17 mouse cellular contexts compared by ENCODE assay signal in genomic region chr1:39867142-39867525, GRCm38 (mm10). TPM values are rescaled to one million over a fixed set of nuclear protein-coding genes. Genes with fewer than 3 reads are reported as not detected.
A peak's percentile ranks its signal among the peaks of the same experiment; 100 is the strongest.
DNase-seq lines count a peak whose midpoint lies in the region; ATAC-seq and TF ChIP-seq lines count a peak whose summit lies in the region.
"Had no signal": no experiment of that assay in that cellular context is flagged by ENCODE, and none has a peak within 500 bp of the region (broad histone marks: within the 10 kb centered on the region; RNA-seq: fewer than 3 reads in every experiment).

No protein-coding gene starts in this region.

- ATAC-seq in cerebellum, adult (ENCODE audit: insufficient number of reproducible peaks, low FRiP score, low TSS enrichment): peak; percentile 86
- 0 out of 2 replicates have a peak, but pooled peaks have one; percentile 34 for ATAC-seq in intestine, embryonic 14.5 days (replicated peaks; ENCODE audit: low FRiP score, low TSS enrichment, low read depth)
- ATAC-seq in intestine, postnatal 0 days: no peak
- ATAC-seq in heart, postnatal 0 days (ENCODE audit: insufficient read depth, low read depth): no peak
- ATAC-seq in liver, embryonic 16.5 days (ENCODE audit: low read depth): no peak

- no peak overlapping the region for H3K9ac ChIP-seq in intestine, embryonic 14.5 days (ENCODE audit: low read length)
- H3K9ac ChIP-seq in intestine, postnatal 0 days (ENCODE audit: low read depth, low read length): no peak overlapping the region
- H3K9ac ChIP-seq in heart, postnatal 0 days (replicated peaks; ENCODE audit: low read depth, low read length): no peak overlapping the region
- H3K9ac ChIP-seq in liver, embryonic 16.5 days (ENCODE audit: low read depth, low read length): no peak overlapping the region
- H3K9ac ChIP-seq: embryonic facial prominence, embryonic 12.5 days; forebrain, embryonic 12.5 days; neural tube, embryonic 15.5 days had no signal

- no peak overlapping the region for H3K4me2 ChIP-seq in intestine, embryonic 14.5 days (ENCODE audit: low read length)
- no peak overlapping the region for H3K4me2 ChIP-seq in intestine, postnatal 0 days (replicated peaks; ENCODE audit: low read depth)
- H3K4me2 ChIP-seq in heart, postnatal 0 days (ENCODE audit: low read depth, low read length): no peak overlapping the region
- H3K4me2 ChIP-seq in liver, embryonic 16.5 days (ENCODE audit: low read depth, low read length): peak overlapping the region; percentile 8; the same call in 1 of the 2 replicates
- H3K4me2 ChIP-seq: embryonic facial prominence, embryonic 12.5 days; forebrain, embryonic 12.5 days; neural tube, embryonic 15.5 days had no signal

- H3K4me1 ChIP-seq in intestine, embryonic 14.5 days (replicated peaks; ENCODE audit: control insufficient read depth, insufficient read depth, low read length): peaks cover 29% of the 10 kb centered on the region
- H3K4me1 ChIP-seq in intestine, postnatal 0 days (replicated peaks; ENCODE audit: control insufficient read depth, insufficient read depth, low read length): peaks cover 10% of the 10 kb centered on the region
- peaks cover 36% of the 10 kb centered on the region for H3K4me1 ChIP-seq in heart, postnatal 0 days (ENCODE audit: control insufficient read depth, insufficient read depth)
- H3K4me1 ChIP-seq in liver, embryonic 16.5 days (ENCODE audit: control insufficient read depth, low read depth, low read length): peaks cover 18% of the 10 kb centered on the region

- TF ChIP-seq CTCF in intestine, postnatal 0 days (IDR thresholded peaks at IDR 0.05; ENCODE audit: low read depth): no peak
- no peak for TF ChIP-seq CTCF in heart, postnatal 0 days (IDR thresholded peaks at IDR 0.05; ENCODE audit: low read depth)

- no peaks in the 10 kb centered on the region for H3K9me3 ChIP-seq in intestine, embryonic 14.5 days (ENCODE audit: control insufficient read depth, low read length)
- no peaks in the 10 kb centered on the region for H3K9me3 ChIP-seq in intestine, postnatal 0 days (ENCODE audit: control insufficient read depth)
- H3K9me3 ChIP-seq in heart, postnatal 0 days (replicated peaks; ENCODE audit: control insufficient read depth, low read length): no peaks in the 10 kb centered on the region
- no peaks in the 10 kb centered on the region for H3K9me3 ChIP-seq in liver, embryonic 16.5 days (replicated peaks; ENCODE audit: control insufficient read depth, low read length)
- H3K9me3 ChIP-seq: embryonic facial prominence, embryonic 12.5 days; forebrain, embryonic 12.5 days; neural tube, embryonic 15.5 days had no signal

- 42% methylated on average over 7 of the region's 7 CpGs for WGBS in intestine, embryonic 14.5 days
- WGBS in intestine, postnatal 0 days: 53% methylated on average over 7 of the region's 7 CpGs
- 52% methylated on average over 7 of the region's 7 CpGs for WGBS in heart, postnatal 0 days
- 60% methylated on average over 7 of the region's 7 CpGs for WGBS in liver, embryonic 16.5 days (ENCODE audit: insufficient replicate concordance)

- H3K27ac ChIP-seq in intestine, embryonic 14.5 days (ENCODE audit: low read depth): no peak overlapping the region
- H3K27ac ChIP-seq in intestine, postnatal 0 days (ENCODE audit: low read depth, low read length): no peak overlapping the region
- peak overlapping the region; percentile 90 for H3K27ac ChIP-seq in heart, postnatal 0 days (ENCODE audit: low read depth)
- H3K27ac ChIP-seq in liver, embryonic 16.5 days (ENCODE audit: low read length): peak overlapping the region; percentile 48
- H3K27ac ChIP-seq: forebrain, embryonic 12.5 days; neural tube, embryonic 15.5 days; stomach, postnatal 0 days had no signal

- no peak overlapping the region for H3K4me3 ChIP-seq in intestine, embryonic 14.5 days (ENCODE audit: low read depth, low read length)
- no peak overlapping the region for H3K4me3 ChIP-seq in intestine, postnatal 0 days (ENCODE audit: low read depth, low read length)
- H3K4me3 ChIP-seq in heart, postnatal 0 days (ENCODE audit: low read depth, low read length): no peak overlapping the region
- H3K4me3 ChIP-seq in liver, embryonic 16.5 days (ENCODE audit: low read depth, low read length): no peak overlapping the region
- H3K4me3 ChIP-seq: embryonic facial prominence, embryonic 12.5 days; forebrain, embryonic 12.5 days; megakaryocyte, embryonic 14.5 days; neural tube, embryonic 15.5 days had no signal

- no peaks in the 10 kb centered on the region for H3K36me3 ChIP-seq in intestine, embryonic 14.5 days (ENCODE audit: control insufficient read depth, insufficient read depth, low read length)
- H3K36me3 ChIP-seq in intestine, postnatal 0 days (ENCODE audit: control insufficient read depth, insufficient read depth): no peaks in the 10 kb centered on the region
- H3K36me3 ChIP-seq in heart, postnatal 0 days (replicated peaks; ENCODE audit: control insufficient read depth, insufficient read depth, low read length): no peaks in the 10 kb centered on the region
- no peaks in the 10 kb centered on the region for H3K36me3 ChIP-seq in liver, embryonic 16.5 days (ENCODE audit: control insufficient read depth, insufficient read depth)
- H3K36me3 ChIP-seq: embryonic facial prominence, embryonic 12.5 days; forebrain, embryonic 12.5 days; neural tube, embryonic 15.5 days had no signal

- no peak for DNase-seq in cerebellum, postnatal 4 days (ENCODE audit: low spot score in 2 of 2)
- DNase-seq in intestine, embryonic 14.5 days (ENCODE audit: low spot score): no peak
- no peak for DNase-seq in heart, postnatal 0 days (ENCODE audit: low spot score)
- no peak for DNase-seq in layer of hippocampus, postnatal 25 days (ENCODE audit: extremely low spot score in 1 of 2, low spot score in 1 of 2)
- no peak for DNase-seq in thymus, adult 18-20 months
- DNase-seq: layer of hippocampus, adult 9-11 months; spleen, adult 18-20 months; thymus, postnatal 4 days had no signal

- TF ChIP-seq EP300 in heart, postnatal 0 days (IDR thresholded peaks at IDR 0.05; ENCODE audit: low read depth): no peak

- H3K27me3 ChIP-seq in intestine, embryonic 14.5 days (replicated peaks; ENCODE audit: control insufficient read depth, insufficient read depth, low read length): no peaks in the 10 kb centered on the region
- H3K27me3 ChIP-seq in intestine, postnatal 0 days (replicated peaks; ENCODE audit: control insufficient read depth, insufficient read depth, low read length): no peaks in the 10 kb centered on the region
- H3K27me3 ChIP-seq in heart, postnatal 0 days (ENCODE audit: control insufficient read depth, insufficient read depth, low read length): no peaks in the 10 kb centered on the region
- no peaks in the 10 kb centered on the region for H3K27me3 ChIP-seq in liver, embryonic 16.5 days (ENCODE audit: control insufficient read depth, insufficient read depth, low read depth, low read length)
- H3K27me3 ChIP-seq: CH12.LX; forebrain, embryonic 12.5 days; neural tube, embryonic 15.5 days had no signal

RNA-seq across cellular contexts. Expression of gene Map4k4, which starts 33.6 kb away (rescaled TPM):
- polyA plus RNA-seq in intestine, embryonic 14.5 days (2014; fragmentation: Nextera tagmentation; extraction: Ambion mirVana): 28.3 and 35.4 TPM in 2 replicates
- polyA plus RNA-seq in intestine, postnatal 0 days (2015; fragmentation: Nextera tagmentation; extraction: Ambion mirVana): 6.8 and 9.3 TPM in 2 replicates
- 106 and 129 TPM in 2 replicates for total RNA-seq in heart, postnatal 0 days (2014; rRNA removed; ENCODE audit: low replicate concordance)
- 17.0 and 17.4 TPM in 2 replicates for polyA plus RNA-seq in heart, postnatal 0 days (2015; fragmentation: Nextera tagmentation; extraction: Ambion mirVana)
- 2.2 TPM in 2 replicates for polyA plus RNA-seq in liver, embryonic 16.5 days (2015; fragmentation: Nextera tagmentation; extraction: Ambion mirVana)
- total RNA-seq in layer of hippocampus, postnatal 25 days (2021): 100 to 1,000 TPM; 154 to 180 TPM

Comparison
In these comparisons a context has a peak if more than half of its experiments do, and no peak if none do; other contexts are left out.
1. ATAC-seq: peak in cerebellum, adult (single experiment) and intestine, embryonic 14.5 days (single experiment); none in intestine, postnatal 0 days (single experiment), heart, postnatal 0 days (single experiment) and liver, embryonic 16.5 days (single experiment).
2. H3K27ac ChIP-seq: peak in heart, postnatal 0 days (single experiment) and liver, embryonic 16.5 days (single experiment); none in intestine, embryonic 14.5 days (single experiment) and intestine, postnatal 0 days (single experiment).